Mouse (Mus musculus) stomach, embryonic 14.5 days (tissue): ENCODE data around the gene Prss33. TPM values are rescaled to one million over a fixed set of nuclear protein-coding genes. Genes with fewer than 3 reads are reported as not detected.
"Not testable (repeated sequence)": the region's sequence is repeated elsewhere in the genome, so short reads cannot be mapped to it uniquely, and the experiment has no call there.

ENCODE experiments used
- ATAC-seq: fragments of 200-750 bp; cut with Nextera tagmentation; 2 replicates; pipeline ENCODE4 v1.8.0; 2017; ENCODE audit warnings: low read depth, moderate TSS enrichment; ENCODE audit not compliant: insufficient number of reproducible peaks, insufficient read depth, low FRiP score
- H3K27ac ChIP-seq: fragments of 300-500 bp; sonication (generic); 2 replicates; pipeline ENCODE4 v1.5.1; 2014; ENCODE audit warnings: mild to moderate bottlenecking, low read length, moderate library complexity, mixed read lengths
- H3K27me3 ChIP-seq: fragments of 300-500 bp; sonication (generic); 2 replicates; pipeline ENCODE4 v1.6.1; 2014; ENCODE audit warnings: low read length, control low read depth, mixed read lengths; ENCODE audit not compliant: control insufficient read depth, insufficient read depth
- H3K36me3 ChIP-seq: fragments of 300-500 bp; sonication (generic); 2 replicates; pipeline ENCODE4 v1.6.1; 2014; ENCODE audit warnings: mild to moderate bottlenecking, control low read depth, low read length, moderate library complexity, mixed read lengths; ENCODE audit not compliant: control insufficient read depth, insufficient read depth
- H3K4me1 ChIP-seq: fragments of 300-500 bp; sonication (generic); 2 replicates; pipeline ENCODE4 v1.6.1; 2014; ENCODE audit warnings: low read length, control low read depth, mixed read lengths; ENCODE audit not compliant: control insufficient read depth, insufficient read depth
- H3K4me2 ChIP-seq: fragments of 300-500 bp; sonication (generic); replicated peaks from 2 replicates; pipeline ENCODE4 v1.6.1; 2014; ENCODE audit warnings: low read depth, low read length, control low read depth
- H3K4me3 ChIP-seq: fragments of 300-500 bp; sonication (generic); 2 replicates; pipeline ENCODE4 v1.5.1; 2014; ENCODE audit warnings: low read depth, low read length, control low read depth
- H3K9ac ChIP-seq: fragments of 300-500 bp; sonication (generic); replicated peaks from 2 replicates; pipeline ENCODE4 v1.6.1; 2014; ENCODE audit warnings: low read depth, mild to moderate bottlenecking, control low read depth, low read length, moderate library complexity, mixed read lengths
- H3K9me3 ChIP-seq: fragments of 300-500 bp; sonication (generic); 2 replicates; pipeline ENCODE4 v1.6.1; 2016; ENCODE audit warnings: low read depth, low read length, control low read depth; ENCODE audit not compliant: control insufficient read depth
- WGBS: fragments of 180-500 bp; shearing (Covaris S2); extraction: QIAGEN DNeasy Blood & Tissue Kit; methylation state at CpG from one replicate; pipeline ENCODE4 v1.1.7; 2014; 5-methylcytosine and 5-hydroxymethylcytosine counted together
- polyA plus RNA-seq: library from polyadenylated mRNA; unstranded; fragments of >200 nt; fragmentation: Nextera tagmentation; extraction: Ambion mirVana; gene quantifications from 2 replicates; pipeline ENCODE4 v1.2.1, GENCODE M21; 2014

Prss33 gene
- not detected in 2 replicates for polyA plus RNA-seq

DNA sequence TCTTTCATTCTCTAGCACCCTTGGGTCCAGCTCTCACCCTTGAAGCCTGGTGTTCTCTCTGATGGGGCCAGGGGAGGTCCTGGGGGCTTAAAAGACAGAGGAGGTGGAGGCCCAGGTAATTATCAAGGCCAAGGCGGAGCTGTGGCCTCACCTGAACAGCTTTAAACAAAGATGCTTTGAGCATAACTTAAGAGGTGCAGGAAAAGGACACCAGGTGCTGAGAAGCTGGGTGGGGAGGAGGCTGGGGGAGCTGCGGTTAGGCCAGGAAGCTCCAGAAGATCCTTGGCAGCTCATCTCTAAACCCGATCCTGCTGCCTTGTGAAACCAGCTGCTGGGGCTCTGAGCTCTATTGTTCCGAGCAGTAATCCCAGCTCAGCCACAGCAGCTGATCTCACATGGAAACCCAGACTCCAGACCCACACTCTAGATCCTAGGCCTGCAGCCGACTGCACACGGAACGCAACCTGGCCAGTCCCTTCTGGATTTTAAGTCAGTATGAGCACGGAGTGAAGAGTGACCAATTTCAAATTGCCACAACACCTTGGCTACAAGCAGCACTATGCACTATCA is at the start of gene Prss33:
Prss33 (minus strand) TSS at position 51 of the 570 bp plus-strand sequence.
- no peaks in the 10 kb centered on the region for H3K27me3 ChIP-seq
- no peak for ATAC-seq
- H3K9me3 ChIP-seq, result no peaks in the 10 kb centered on the region
- 68% methylated on average over 8 of the region's 8 CpGs for WGBS
- no peak within 1 kb of the TSS for H3K4me3 ChIP-seq
- no peak within 1 kb of the TSS for H3K4me2 ChIP-seq
- H3K36me3 ChIP-seq, result no peaks in the 10 kb centered on the region
- no peak within 1 kb of the TSS for H3K9ac ChIP-seq
- H3K4me1 ChIP-seq, result no peaks in the 10 kb centered on the region
- H3K27ac ChIP-seq, result no peak within 1 kb of the TSS

DNA sequence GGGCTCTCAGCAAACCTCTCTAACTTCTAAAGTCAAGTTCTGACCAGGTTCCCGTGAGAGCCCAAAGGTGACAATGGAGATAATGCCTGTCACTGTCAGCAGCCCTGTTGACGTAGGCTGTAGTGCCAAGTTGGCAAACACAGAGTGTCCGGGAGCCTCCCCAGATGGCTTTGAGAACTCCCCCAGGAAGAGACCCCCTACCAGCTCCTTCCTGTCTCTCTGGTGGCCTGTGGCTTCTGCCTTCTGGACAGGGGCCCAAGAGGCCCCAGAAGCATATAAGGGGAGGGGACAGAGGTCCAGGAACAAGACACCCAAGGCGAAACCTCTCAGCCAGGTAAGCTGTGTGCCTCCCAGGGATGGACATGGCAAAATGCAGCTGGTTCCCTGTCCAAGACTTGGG is 44.7 kb upstream of the Prss33 start, which contains the start of the genes Dcpp1 and Dcpp2:
Dcpp1 (plus strand) TSS at position 301 of the 400 bp plus-strand sequence.
Dcpp2 (plus strand) TSS at position 305 of the 400 bp plus-strand sequence.
- not testable (repeated sequence) for H3K4me1 ChIP-seq, H3K4me2 ChIP-seq, ATAC-seq, H3K36me3 ChIP-seq, H3K9ac ChIP-seq, H3K27me3 ChIP-seq, H3K27ac ChIP-seq, H3K9me3 ChIP-seq, H3K4me3 ChIP-seq
- 64% methylated on average over 4 of the region's 4 CpGs for WGBS

DNA sequence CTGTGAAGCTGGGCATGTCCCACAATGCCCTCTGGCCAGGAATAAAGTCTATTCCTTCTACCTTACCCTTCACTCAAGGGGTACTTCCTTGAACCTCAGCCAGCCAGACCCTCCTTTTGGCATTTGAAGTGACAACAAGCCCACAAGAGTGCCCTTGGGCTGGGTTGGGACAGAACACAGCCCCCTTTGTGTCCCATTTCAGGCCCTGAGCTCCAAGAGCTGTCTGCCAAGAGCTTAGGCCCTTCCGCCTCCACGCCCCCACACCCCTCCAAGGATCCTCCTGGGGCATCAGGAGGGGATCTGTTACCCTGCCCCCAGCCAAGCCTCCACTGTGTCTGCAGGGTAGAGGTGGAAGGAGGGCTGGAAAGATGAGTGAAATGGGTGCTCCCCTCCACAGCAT is 41.3 kb upstream of the Prss33 start:
- Histone ChIP-seq H3K4me2 (no peak overlapping the region), H3K27me3 (no peaks in the 10 kb centered on the region), H3K9ac (no peak overlapping the region), H3K4me1 (no peaks in the 10 kb centered on the region; the same call in 1 of the 2 replicates), H3K27ac (no peak overlapping the region), H3K4me3 (no peak overlapping the region), H3K9me3 (no peaks in the 10 kb centered on the region), H3K36me3 (no peaks in the 10 kb centered on the region)
- peak; percentile 19; the same call in 1 of the 2 replicates for ATAC-seq
- 88% methylated on average over 2 of the region's 2 CpGs for WGBS

DNA sequence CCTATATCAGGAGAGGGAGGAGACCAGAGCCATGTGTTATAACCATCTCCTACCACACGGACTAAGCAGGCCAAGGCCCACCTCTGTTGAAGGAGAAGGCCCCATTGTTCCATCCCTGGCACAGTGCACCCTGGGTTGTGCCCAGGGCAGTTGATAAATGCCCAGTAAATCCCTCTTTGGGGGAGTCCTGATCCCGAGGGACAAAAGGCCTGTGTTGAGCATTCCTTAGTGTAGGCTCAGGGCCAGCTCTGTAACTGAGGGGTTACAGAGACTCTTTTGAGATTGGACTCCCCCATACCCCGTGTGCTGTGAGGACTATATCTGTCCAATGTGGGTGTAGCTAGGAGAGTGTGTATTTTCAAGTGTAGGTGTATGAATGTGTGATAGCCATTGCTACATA is 40.9 kb upstream of the Prss33 start:
- ATAC-seq, result 0 out of 2 replicates have a peak, but pooled peaks have one; percentile 26

DNA sequence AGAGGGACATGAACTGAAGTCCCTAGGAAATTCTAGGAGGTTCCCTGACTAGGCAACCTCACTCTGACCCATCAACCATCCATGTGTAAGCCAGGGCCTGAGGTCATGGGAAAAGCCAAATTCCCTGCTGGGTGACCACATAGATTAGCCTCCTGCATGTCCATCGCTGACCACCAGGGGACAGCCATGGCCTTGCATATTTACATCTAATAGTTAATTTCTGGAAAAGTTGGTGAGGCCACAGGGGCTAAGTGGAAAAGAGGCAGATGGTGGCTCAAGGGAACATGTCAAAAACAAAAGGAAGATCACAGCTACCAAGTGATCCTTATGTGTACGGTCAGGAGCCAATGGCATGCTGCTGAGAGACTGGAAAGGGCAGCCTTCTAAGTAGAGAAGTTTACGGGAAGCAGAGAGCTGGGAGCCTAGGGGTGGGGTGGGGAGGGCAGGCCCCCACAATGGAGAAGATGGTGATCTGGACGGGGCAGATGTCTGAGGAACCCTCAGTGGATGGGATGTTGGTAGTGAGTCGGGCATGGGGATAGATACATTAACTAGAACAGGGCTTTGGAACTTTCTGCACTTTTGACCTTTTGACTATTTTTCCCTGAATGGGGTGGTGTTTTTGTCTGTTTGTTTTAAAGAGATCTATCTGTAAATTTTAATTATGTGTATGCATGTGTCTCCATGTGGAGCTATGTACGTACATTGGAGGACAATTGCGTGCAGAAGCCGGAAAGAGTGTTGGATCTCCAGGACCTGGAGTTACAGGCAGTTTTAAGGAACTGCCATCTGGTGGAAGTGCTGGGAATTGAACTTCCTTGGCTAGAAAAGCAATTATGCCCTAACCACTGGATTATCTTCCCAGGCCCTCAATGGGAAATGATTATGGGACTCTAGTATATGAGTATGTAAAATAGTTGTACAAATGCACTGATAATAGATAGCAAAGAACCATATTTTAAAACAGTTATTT is 38.3 kb upstream of the Prss33 start:
- WGBS, result 44% methylated on average over 8 of the region's 8 CpGs
- ATAC-seq, result peak; percentile 51; the same call in 1 of the 2 replicates
- no peaks in the 10 kb centered on the region; the same call in 1 of the 2 replicates for H3K4me1 ChIP-seq

More for the DNA sequence above, 40.9 kb upstream of the Prss33 start:
- no peaks in the 10 kb centered on the region for H3K9me3 ChIP-seq
- H3K4me1 ChIP-seq, result no peaks in the 10 kb centered on the region; the same call in 1 of the 2 replicates
- no peaks in the 10 kb centered on the region for H3K27me3 ChIP-seq
- H3K9ac ChIP-seq, result no peak overlapping the region
- no peaks in the 10 kb centered on the region for H3K36me3 ChIP-seq
- H3K4me3 ChIP-seq, result no peak overlapping the region
- H3K27ac ChIP-seq, result no peak overlapping the region
- 46% methylated on average over 3 of the region's 3 CpGs for WGBS
- no peak overlapping the region for H3K4me2 ChIP-seq

DNA sequence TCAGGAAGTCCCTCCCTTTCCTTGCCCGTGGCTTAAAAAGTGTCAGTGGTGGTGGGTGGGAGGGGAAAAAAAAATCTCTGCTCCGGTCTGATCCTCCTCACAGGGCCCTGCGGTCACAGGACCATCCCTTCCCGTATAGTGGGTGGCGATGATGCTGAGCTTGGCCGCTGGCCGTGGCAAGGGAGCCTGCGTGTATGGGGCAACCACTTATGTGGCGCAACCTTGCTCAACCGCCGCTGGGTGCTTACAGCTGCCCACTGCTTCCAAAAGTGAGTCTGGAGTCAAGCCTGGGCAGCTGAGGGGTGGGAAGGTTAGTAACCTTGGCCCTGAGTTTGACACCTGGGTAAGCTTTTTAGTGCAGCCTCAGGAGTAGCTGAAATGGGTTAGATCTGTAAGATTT is 32.7 kb upstream of the Prss33 start:
- WGBS, result 88% methylated on average over 11 of the region's 11 CpGs
- no peak for ATAC-seq
- no peak overlapping the region for H3K4me2 ChIP-seq

More for the DNA sequence above, 38.3 kb upstream of the Prss33 start:
- no peak overlapping the region for H3K27ac ChIP-seq
- H3K9ac ChIP-seq, result no peak overlapping the region
- H3K4me3 ChIP-seq, result no peak overlapping the region
- H3K36me3 ChIP-seq, result no peaks in the 10 kb centered on the region
- H3K9me3 ChIP-seq, result no peaks in the 10 kb centered on the region
- no peaks in the 10 kb centered on the region for H3K27me3 ChIP-seq
- no peak overlapping the region for H3K4me2 ChIP-seq

DNA sequence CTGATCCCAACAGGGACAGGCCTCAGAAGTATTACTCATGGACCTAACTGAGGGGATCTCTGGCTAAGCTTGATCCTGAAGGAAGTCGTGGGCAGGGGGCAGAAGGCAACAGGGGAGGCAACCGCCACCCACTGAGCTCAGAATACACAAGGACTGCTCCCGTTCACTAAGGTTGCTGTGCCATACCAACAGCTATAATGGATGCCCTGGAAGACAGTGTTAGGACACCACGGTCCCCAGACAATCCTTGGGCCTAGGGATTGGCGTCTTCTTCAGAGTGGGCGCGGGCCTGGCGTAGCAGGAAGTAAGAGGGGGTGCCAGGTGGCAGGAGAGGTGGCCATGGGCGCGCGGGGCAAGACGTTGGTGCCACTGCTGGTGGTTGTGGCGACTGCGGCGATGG is 31.9 kb upstream of the Prss33 start, which contains the start of gene Prss21:
Prss21 (plus strand) TSS at position 301 of the 400 bp plus-strand sequence.
- H3K27ac ChIP-seq, result no peak within 1 kb of the TSS
- 87% methylated on average over 15 of the region's 15 CpGs for WGBS
- H3K9ac ChIP-seq, result no peak within 1 kb of the TSS

More for the DNA sequence above, 32.7 kb upstream of the Prss33 start:
- Histone ChIP-seq H3K27ac (no peak overlapping the region), H3K9me3 (no peaks in the 10 kb centered on the region), H3K4me3 (no peak overlapping the region), H3K9ac (no peak overlapping the region), H3K27me3 (no peaks in the 10 kb centered on the region), H3K4me1 (no peaks in the 10 kb centered on the region), H3K36me3 (no peaks in the 10 kb centered on the region)

DNA sequence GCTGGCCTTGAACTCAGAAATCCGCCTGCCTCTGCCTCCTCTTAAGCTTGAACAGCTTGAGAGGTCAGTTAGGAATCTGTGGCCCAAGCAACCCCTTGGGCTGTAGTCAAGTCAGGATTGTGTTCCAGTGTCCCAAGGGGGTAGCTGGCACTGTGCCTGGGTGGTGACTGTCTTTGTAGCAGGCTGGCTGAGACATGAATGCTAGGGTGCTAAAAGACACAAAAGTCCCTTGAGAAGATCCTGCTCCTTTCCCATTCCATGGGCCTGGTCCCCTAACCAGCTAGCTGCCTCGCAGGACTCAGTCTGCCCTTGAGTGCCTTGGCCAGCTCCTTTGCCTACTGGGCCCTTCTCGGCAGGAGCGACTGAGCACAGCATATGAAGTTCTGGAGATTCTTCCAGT is 27.1 kb upstream of the Prss33 start:
- Histone ChIP-seq H3K4me3 (no peak overlapping the region), H3K36me3 (no peaks in the 10 kb centered on the region), H3K9ac (no peak overlapping the region), H3K4me2 (no peak overlapping the region), H3K27me3 (no peaks in the 10 kb centered on the region), H3K9me3 (no peaks in the 10 kb centered on the region), H3K27ac (no peak overlapping the region), H3K4me1 (no peaks in the 10 kb centered on the region)
- no peak for ATAC-seq
- 80% methylated on average over 4 of the region's 4 CpGs for WGBS

More for the DNA sequence above, 31.9 kb upstream of the Prss33 start, which contains the start of gene Prss21:
- H3K9me3 ChIP-seq, result no peaks in the 10 kb centered on the region
- no peak within 1 kb of the TSS for H3K4me3 ChIP-seq
- H3K36me3 ChIP-seq, result no peaks in the 10 kb centered on the region
- no peak within 1 kb of the TSS for H3K4me2 ChIP-seq
- no peaks in the 10 kb centered on the region for H3K4me1 ChIP-seq
- no peak for ATAC-seq
- H3K27me3 ChIP-seq, result no peaks in the 10 kb centered on the region
